Mouse (Mus musculus) retina, adult 2 months (tissue): ENCODE results near the gene Clint1.

Experiments
- DNase-seq: peaks from one replicate; pipeline ENCODE4 v3.0.0-alpha.2; 2012; ENCODE audit warnings: low read depth, low spot score

Clint1 gene

GRCm38 (mm10) chr11:45851516-45852123 is at the start of gene Clint1:
Gene Clint1, plus strand, starts transcription at chr11:45852051.
- DNase-seq: peak; percentile 51

- no peak for DNase-seq
Measured at GRCm38 (mm10) chr11:45804068-45804467, 47.8 kb upstream of the Clint1 start.

- no peak for DNase-seq
Measured at GRCm38 (mm10) chr11:45805312-45805772, 46.5 kb upstream of the Clint1 start.

GRCm38 (mm10) chr11:45805810-45806209 is 46.0 kb upstream of the Clint1 start:
- DNase-seq: no peak

GRCm38 (mm10) chr11:45806264-45806663 is 45.6 kb upstream of the Clint1 start:
- no peak for DNase-seq

GRCm38 (mm10) chr11:45806809-45807208 is 45.0 kb upstream of the Clint1 start:
- no peak for DNase-seq

GRCm38 (mm10) chr11:45807820-45808219 is 44.0 kb upstream of the Clint1 start:
- no peak for DNase-seq

GRCm38 (mm10) chr11:45809424-45809823 is 42.4 kb upstream of the Clint1 start:
- no peak for DNase-seq

- DNase-seq: no peak
Measured at GRCm38 (mm10) chr11:45810056-45810455, 41.8 kb upstream of the Clint1 start.

- DNase-seq: no peak
Measured at GRCm38 (mm10) chr11:45810805-45811204, 41.0 kb upstream of the Clint1 start.

- no peak for DNase-seq
Measured at GRCm38 (mm10) chr11:45815603-45816002, 36.2 kb upstream of the Clint1 start.

- no peak for DNase-seq
Measured at GRCm38 (mm10) chr11:45816712-45817111, 35.1 kb upstream of the Clint1 start.

- DNase-seq: no peak
Measured at GRCm38 (mm10) chr11:45817996-45818395, 33.9 kb upstream of the Clint1 start.

GRCm38 (mm10) chr11:45820930-45821329 is 30.9 kb upstream of the Clint1 start:
- DNase-seq: no peak

- DNase-seq: no peak
Measured at GRCm38 (mm10) chr11:45830112-45830511, 21.7 kb upstream of the Clint1 start.

- DNase-seq: no peak
Measured at GRCm38 (mm10) chr11:45830743-45831310, 21.0 kb upstream of the Clint1 start.

GRCm38 (mm10) chr11:45831476-45832143 is 20.2 kb upstream of the Clint1 start:
- DNase-seq: no peak

GRCm38 (mm10) chr11:45835625-45836255 is 16.1 kb upstream of the Clint1 start:
- no peak for DNase-seq

- DNase-seq: no peak
Measured at GRCm38 (mm10) chr11:45837257-45837817, 14.5 kb upstream of the Clint1 start.

GRCm38 (mm10) chr11:45838450-45838849 is 13.4 kb upstream of the Clint1 start:
- DNase-seq: no peak

GRCm38 (mm10) chr11:45840332-45840731 is 11.5 kb upstream of the Clint1 start:
- DNase-seq: no peak

- no peak for DNase-seq
Measured at GRCm38 (mm10) chr11:45846008-45846407, 5.8 kb upstream of the Clint1 start.
